In the genomic region with DNA sequence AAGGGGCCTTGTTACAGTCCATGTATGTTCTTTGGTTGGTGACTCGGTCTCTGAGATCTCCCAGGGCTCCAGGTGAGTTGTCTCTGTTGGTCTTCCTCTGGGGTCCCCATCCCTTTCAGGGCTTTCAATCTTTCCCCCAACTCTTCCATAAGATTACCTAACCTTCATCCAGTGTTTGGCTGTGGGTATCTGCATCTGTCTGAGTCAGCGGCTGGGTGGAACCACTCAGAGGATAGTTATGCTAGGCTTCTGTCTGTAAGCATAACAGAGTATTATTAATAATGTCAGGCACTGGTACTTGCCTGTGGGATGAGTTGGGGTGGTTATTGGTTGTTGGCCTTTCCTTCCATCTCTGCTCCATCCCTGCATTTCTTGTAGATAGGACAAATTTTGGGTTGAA, we compare ENCODE assay signal across 42 mouse cellular contexts. TPM values are rescaled to one million over a fixed set of nuclear protein-coding genes. Genes with fewer than 3 reads are reported as not detected.
"Had no signal": no experiment of that assay in that cellular context is flagged by ENCODE, and none has a peak within 500 bp of the region (broad histone marks: within the 10 kb centered on the region; RNA-seq: fewer than 3 reads in every experiment).

No protein-coding gene starts in this region.

- ATAC-seq: hindbrain, embryonic 16.5 days; inflammation-experienced regulatory T-cells, adult 6 months; intestine, embryonic 15.5 days; intestine, postnatal 0 days had no signal

- H3K27ac ChIP-seq: heart, embryonic 10.5 days; hindbrain, embryonic 10.5 days; hindbrain, embryonic 12.5 days; hindbrain, embryonic 14.5 days; intestine, embryonic 15.5 days; layer of hippocampus, adult 2 months; limb, embryonic 10.5 days; limb, embryonic 12.5 days; liver, embryonic 13.5 days; liver, embryonic 15.5 days had no signal

- H3K27me3 ChIP-seq: heart, embryonic 12.5 days; hindbrain, embryonic 12.5 days; intestine, embryonic 15.5 days; limb, embryonic 12.5 days; liver, embryonic 13.5 days; liver, embryonic 15.5 days had no signal

- H3K4me2 ChIP-seq: heart, embryonic 12.5 days; hindbrain, embryonic 12.5 days; hindbrain, embryonic 14.5 days; intestine, embryonic 15.5 days; limb, embryonic 12.5 days; liver, embryonic 11.5 days; liver, embryonic 13.5 days; liver, embryonic 15.5 days had no signal

- H3K9me3 ChIP-seq: heart, embryonic 10.5 days; heart, embryonic 12.5 days; hindbrain, embryonic 10.5 days; hindbrain, embryonic 12.5 days; intestine, embryonic 15.5 days; limb, embryonic 10.5 days; limb, embryonic 12.5 days; liver, embryonic 13.5 days; liver, embryonic 15.5 days had no signal

- H3K9ac ChIP-seq: heart, embryonic 12.5 days; hindbrain, embryonic 12.5 days; hindbrain, embryonic 14.5 days; intestine, embryonic 15.5 days; limb, embryonic 12.5 days; liver, embryonic 13.5 days; liver, embryonic 15.5 days had no signal

- DNase-seq: gastrocnemius, postnatal 14 days; heart, adult 18-20 months; heart, postnatal 10 days; heart, postnatal 4 days; kidney, adult 18-20 months; kidney, adult 8-10 months; kidney, postnatal 10 days; kidney, postnatal 25 days; kidney, postnatal 4 days; layer of hippocampus, postnatal 36 days; liver; liver, embryonic 13.5 days had no signal

- H3K36me3 ChIP-seq: heart, embryonic 10.5 days; heart, embryonic 12.5 days; hindbrain, embryonic 10.5 days; hindbrain, embryonic 12.5 days; intestine, embryonic 15.5 days; limb, embryonic 10.5 days; limb, embryonic 12.5 days; liver, embryonic 13.5 days; liver, embryonic 15.5 days had no signal

- H3K4me3 ChIP-seq: heart, embryonic 10.5 days; heart, embryonic 12.5 days; hindbrain, embryonic 10.5 days; hindbrain, embryonic 12.5 days; intestine, embryonic 15.5 days; layer of hippocampus, adult 2 months; limb, embryonic 10.5 days; limb, embryonic 12.5 days; liver, embryonic 13.5 days; liver, embryonic 15.5 days had no signal

- H3K4me1 ChIP-seq: heart, embryonic 10.5 days; heart, embryonic 12.5 days; hindbrain, embryonic 10.5 days; hindbrain, embryonic 12.5 days; intestine, embryonic 15.5 days; limb, embryonic 10.5 days; limb, embryonic 12.5 days; liver, embryonic 13.5 days; liver, embryonic 15.5 days had no signal

RNA-seq across cellular contexts. Expression of gene Hsfy2, which starts 44.0 kb away (rescaled TPM):
- total RNA-seq: gastrocnemius, adult 18-20 months; gastrocnemius, adult 8-10 months; gastrocnemius, postnatal 14 days; gastrocnemius, postnatal 4 days; granulocyte monocyte progenitor cell, adult 5-6 weeks; heart, adult 18-20 months; heart, adult 8-10 months; heart, postnatal 10 days; heart, postnatal 25 days; heart, postnatal 4 days; layer of hippocampus, adult 2 months; layer of hippocampus, postnatal 10 days; layer of hippocampus, postnatal 36 days; left cerebral cortex, adult 18-20 months; left cerebral cortex, adult 8-10 months; left cerebral cortex, postnatal 10 days; left cerebral cortex, postnatal 25 days had no signal
- polyA plus RNA-seq: heart, embryonic 10.5 days; heart, embryonic 12.5 days; heart, embryonic 14.5 days; heart, embryonic 16.5 days; hindbrain, embryonic 10.5 days; hindbrain, embryonic 12.5 days; hindbrain, embryonic 14.5 days; hindbrain, embryonic 16.5 days; inflammation-experienced regulatory T-cells, adult 6 months; intestine, embryonic 15.5 days; intestine, postnatal 0 days; kidney, embryonic 14.5 days; kidney, embryonic 16.5 days; limb, embryonic 10.5 days; limb, embryonic 12.5 days; limb, embryonic 14.5 days; liver, embryonic 11.5 days; liver, embryonic 13.5 days; liver, embryonic 15.5 days had no signal
